Mouse (Mus musculus) limb, embryonic 13.5 days (tissue): ENCODE data around the gene Simc1. TPM values are rescaled to one million over a fixed set of nuclear protein-coding genes. Genes with fewer than 3 reads are reported as not detected.

Source experiments
- ATAC-seq: fragments of 200-750 bp; cut with Nextera tagmentation; 2 replicates; pipeline ENCODE4 v1.8.0; 2017; ENCODE audit warnings: low read depth, moderate number of reproducible peaks, moderate TSS enrichment; ENCODE audit not compliant: low FRiP score
- H3K27ac ChIP-seq: fragments of 300-500 bp; sonication (generic); 2 replicates; pipeline ENCODE4 v1.5.1; 2015; ENCODE audit warnings: inconsistent platforms, mild to moderate bottlenecking, moderate library complexity
- H3K27me3 ChIP-seq: fragments of 300-500 bp; sonication (generic); 2 replicates; pipeline ENCODE4 v1.6.1; 2015; ENCODE audit warnings: mild to moderate bottlenecking, inconsistent platforms
- H3K36me3 ChIP-seq: fragments of 300-500 bp; sonication (generic); 2 replicates; pipeline ENCODE4 v1.6.1; 2015; ENCODE audit warnings: inconsistent platforms, mild to moderate bottlenecking, moderate library complexity
- H3K4me1 ChIP-seq: fragments of 300-500 bp; sonication (generic); 2 replicates; pipeline ENCODE4 v1.6.1; 2015; ENCODE audit warnings: inconsistent platforms
- H3K4me2 ChIP-seq: fragments of 300-500 bp; sonication (generic); replicated peaks from 2 replicates; pipeline ENCODE4 v1.6.1; 2015; ENCODE audit warnings: inconsistent platforms, mild to moderate bottlenecking, moderate library complexity
- H3K4me3 ChIP-seq: fragments of 300-500 bp; sonication (generic); 2 replicates; pipeline ENCODE4 v1.5.1; 2015; ENCODE audit warnings: moderate library complexity, mild to moderate bottlenecking, inconsistent platforms
- H3K9ac ChIP-seq: fragments of 300-500 bp; sonication (generic); 2 replicates; pipeline ENCODE4 v1.6.1; 2015; ENCODE audit warnings: mild to moderate bottlenecking, inconsistent platforms
- H3K9me3 ChIP-seq: fragments of 300-500 bp; sonication (generic); 2 replicates; pipeline ENCODE4 v1.6.1; 2016; ENCODE audit warnings: inconsistent platforms
- WGBS: fragments of 180-500 bp; shearing (Covaris S2); methylation state at CpG from one replicate; pipeline ENCODE4 v1.1.7; 2015; 5-methylcytosine and 5-hydroxymethylcytosine counted together
- microRNA-seq: library from miRNA; unstranded; fragments of <30 nt; microRNA quantifications from one replicate; pipeline ENCODE4, GENCODE M21; 2016
- polyA plus RNA-seq: library from polyadenylated mRNA; unstranded; fragments of >200 nt; fragmentation: Nextera tagmentation; extraction: Ambion mirVana; gene quantifications from 2 replicates; pipeline ENCODE4 v1.2.1, GENCODE M21; 2015

The Simc1 gene
- polyA plus RNA-seq, 1 experiment from 2014 or later, result 16.2 TPM

DNA sequence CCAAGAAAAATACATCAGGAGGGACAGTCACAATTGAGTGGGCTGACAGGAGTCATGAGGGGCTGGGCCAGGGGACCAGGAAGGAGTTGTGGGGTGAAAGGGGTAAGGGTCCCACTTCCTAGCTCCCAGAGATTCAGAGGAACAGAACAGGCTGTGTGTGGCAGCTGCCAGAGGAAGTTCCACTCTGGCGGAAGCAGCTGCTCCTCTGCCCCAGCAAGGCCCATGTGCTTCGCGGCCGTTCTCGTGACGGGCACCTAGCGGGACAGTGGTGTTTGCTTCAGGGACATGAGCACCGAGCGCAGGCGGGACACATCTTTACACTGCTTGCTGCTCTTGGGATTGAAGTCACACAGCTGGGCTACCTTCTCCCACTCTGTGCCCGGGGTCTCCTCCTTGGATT is 90.0 kb downstream of the Simc1 start:
- no peaks in the 10 kb centered on the region for H3K27me3 ChIP-seq
- H3K4me3 ChIP-seq, result no peak overlapping the region
- H3K9me3 ChIP-seq, result no peaks in the 10 kb centered on the region
- H3K4me1 ChIP-seq, result peaks cover 25% of the 10 kb centered on the region
- no peak overlapping the region for H3K9ac ChIP-seq
- no peak overlapping the region for H3K4me2 ChIP-seq
- ATAC-seq, result no peak
- peaks cover 35% of the 10 kb centered on the region for H3K36me3 ChIP-seq
- 87% methylated on average over 11 of the region's 11 CpGs for WGBS
- H3K27ac ChIP-seq, result no peak overlapping the region

DNA sequence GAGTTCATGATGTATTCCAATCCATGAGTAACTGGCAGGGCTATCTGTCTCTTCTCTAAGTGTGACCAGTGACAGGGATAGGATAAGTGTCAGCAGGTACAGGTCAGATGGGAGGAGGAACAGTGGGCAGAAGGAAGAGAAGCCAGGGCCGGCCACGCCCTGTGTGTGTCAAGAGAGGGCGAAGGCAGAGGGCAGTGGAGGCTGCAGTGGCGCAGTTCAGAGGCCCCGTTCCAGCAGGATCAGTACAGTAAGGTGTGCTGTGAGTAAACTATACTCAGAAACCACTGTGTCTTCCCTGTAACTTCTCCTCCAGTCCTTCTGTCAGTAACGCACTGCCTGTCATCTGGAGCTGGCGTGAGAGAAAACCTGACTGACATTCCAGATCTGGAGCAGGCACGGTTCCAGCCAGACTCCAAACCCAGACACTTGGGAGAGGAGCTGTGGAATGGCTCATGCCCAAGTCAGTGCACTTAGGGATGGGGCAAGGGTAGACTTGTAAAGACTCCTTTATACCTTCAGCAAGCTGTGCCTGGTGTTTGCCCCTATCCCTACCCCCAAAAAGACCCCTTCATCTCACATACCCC is 92.6 kb downstream of the Simc1 start:
- H3K4me2 ChIP-seq, result no peak overlapping the region
- 0 out of 2 replicates have a peak overlapping the region, but pooled peaks have one; percentile 4 for H3K9ac ChIP-seq
- 77% methylated on average over 8 of the region's 8 CpGs for WGBS
- H3K36me3 ChIP-seq, result peaks cover 48% of the 10 kb centered on the region
- H3K9me3 ChIP-seq, result no peaks in the 10 kb centered on the region
- no peak overlapping the region for H3K4me3 ChIP-seq
- no peak overlapping the region; the same call in 1 of the 2 replicates for H3K27ac ChIP-seq
- no peak for ATAC-seq
- H3K4me1 ChIP-seq, result peaks cover 15% of the 10 kb centered on the region
- no peaks in the 10 kb centered on the region for H3K27me3 ChIP-seq

DNA sequence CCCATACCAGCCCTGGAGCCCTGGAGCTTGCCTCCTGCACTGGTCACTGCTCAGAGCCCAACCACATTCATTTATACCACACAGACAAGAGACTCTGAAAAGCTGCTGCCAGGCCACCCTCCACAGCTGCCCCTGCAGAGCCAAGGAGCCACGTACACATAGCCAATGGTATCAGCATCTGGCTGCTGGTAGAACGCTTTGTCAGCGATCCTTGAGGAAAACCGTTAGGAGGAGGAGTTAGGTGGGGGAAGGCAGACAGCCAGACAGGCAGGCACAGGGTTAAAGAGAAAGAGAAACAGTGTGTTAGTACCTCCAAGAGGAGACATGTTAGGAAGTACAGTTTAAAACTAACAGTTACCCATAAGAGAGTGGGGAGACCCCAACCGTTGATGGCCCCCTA is 93.3 kb downstream of the Simc1 start:
- H3K4me3 ChIP-seq, result no peak overlapping the region
- 52% methylated on average over 5 of the region's 5 CpGs for WGBS

DNA sequence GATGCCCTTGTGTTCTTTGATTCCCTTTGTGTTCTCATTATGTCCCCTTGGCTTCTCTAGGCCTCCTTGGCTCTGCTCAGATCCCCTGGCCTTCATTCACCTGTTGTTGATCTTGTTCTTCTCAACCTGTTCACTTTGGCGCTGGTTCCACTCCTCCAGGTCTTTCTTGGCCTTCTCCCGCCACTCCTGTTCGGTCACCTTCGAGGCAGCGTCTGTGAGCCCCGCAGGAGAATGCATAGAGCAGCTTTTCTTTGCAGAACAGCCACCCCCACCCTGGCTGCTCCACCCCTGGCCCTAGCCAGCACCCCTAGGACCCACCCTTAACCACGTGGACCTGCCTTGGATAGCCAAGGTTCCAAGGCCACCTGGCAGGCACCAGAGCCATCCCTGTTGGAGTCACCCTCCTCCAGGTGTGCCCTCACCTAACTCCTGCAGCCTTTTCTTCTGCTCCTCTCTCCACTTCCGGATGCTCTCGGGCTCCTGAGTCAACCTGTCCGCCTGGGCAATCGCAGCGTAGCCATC is 95.1 kb downstream of the Simc1 start:
- Histone ChIP-seq H3K27ac (no peak overlapping the region), H3K9me3 (no peaks in the 10 kb centered on the region), H3K9ac (no peak overlapping the region), H3K27me3 (no peaks in the 10 kb centered on the region), H3K36me3 (peaks cover 40% of the 10 kb centered on the region), H3K4me1 (peaks cover 23% of the 10 kb centered on the region), H3K4me3 (no peak overlapping the region), H3K4me2 (no peak overlapping the region)
- no peak for ATAC-seq
- 90% methylated on average over 12 of the region's 12 CpGs for WGBS

More for the DNA sequence above, 93.3 kb downstream of the Simc1 start:
- no peak for ATAC-seq
- Histone ChIP-seq H3K4me1 (peaks cover 8% of the 10 kb centered on the region; the same call in 1 of the 2 replicates), H3K4me2 (no peak overlapping the region), H3K9me3 (no peaks in the 10 kb centered on the region), H3K27ac (peak overlapping the region; percentile 33; the same call in 1 of the 2 replicates), H3K9ac (0 out of 2 replicates have a peak overlapping the region, but pooled peaks have one; percentile 4), H3K27me3 (no peaks in the 10 kb centered on the region), H3K36me3 (peaks cover 48% of the 10 kb centered on the region)

Small RNA genes lying within 50 kb of the gene (microRNA-seq; reads per million reads assigned to microRNA genes)
- not detected for gene Gm24195

Other genes with a start within 250 kb of the Simc1 start
- 3.8 and 4.0 TPM in 2 replicates for gene Cplx2, start 132.4 kb upstream of the Simc1 start, polyA plus RNA-seq
- gene Thoc3, start 34.9 kb upstream of the Simc1 start, polyA plus RNA-seq, result 131 and 142 TPM in 2 replicates
- gene 4833439L19Rik, start 61.7 kb downstream of the Simc1 start, polyA plus RNA-seq, result 150 and 156 TPM in 2 replicates
- gene Arl10, start 71.2 kb downstream of the Simc1 start, polyA plus RNA-seq, result 33.6 and 39.5 TPM in 2 replicates
- 91.5 and 91.9 TPM in 2 replicates for gene Nop16, start 86.3 kb downstream of the Simc1 start, polyA plus RNA-seq
- gene Higd2a, start 86.4 kb downstream of the Simc1 start, polyA plus RNA-seq, result 165 and 168 TPM in 2 replicates
- gene Cltb, start 107.6 kb downstream of the Simc1 start, polyA plus RNA-seq, result 30.3 and 31.2 TPM in 2 replicates
- gene Faf2, start 118.0 kb downstream of the Simc1 start, polyA plus RNA-seq, result 85.8 and 90.0 TPM in 2 replicates
- gene Rnf44, start 190.1 kb downstream of the Simc1 start, polyA plus RNA-seq, result 57.3 and 60.4 TPM in 2 replicates
- 0.05 TPM in 2 replicates for gene Cdhr2, start 197.7 kb downstream of the Simc1 start, polyA plus RNA-seq
- gene Gprin1, start 246.1 kb downstream of the Simc1 start, polyA plus RNA-seq, result 0.15 and 0.20 TPM in 2 replicates